Mouse (Mus musculus) embryonic fibroblast, embryonic 13.5 days (primary cell): ENCODE measurements around the gene Gtf2f2.

Experiments used
- CTCF ChIP-seq: IDR thresholded peaks from 2 replicates; pipeline ENCODE4 v1.5.1; 2011; ENCODE audit warnings: mild to moderate bottlenecking, control low read depth, low read length, moderate library complexity, borderline replicate concordance; ENCODE audit not compliant: insufficient read depth
- POLR2A ChIP-seq: IDR thresholded peaks from 2 replicates; pipeline ENCODE4 v1.6.1; 2011; ENCODE audit warnings: low read depth, mild to moderate bottlenecking, control low read depth, low read length, moderate library complexity

DNA sequence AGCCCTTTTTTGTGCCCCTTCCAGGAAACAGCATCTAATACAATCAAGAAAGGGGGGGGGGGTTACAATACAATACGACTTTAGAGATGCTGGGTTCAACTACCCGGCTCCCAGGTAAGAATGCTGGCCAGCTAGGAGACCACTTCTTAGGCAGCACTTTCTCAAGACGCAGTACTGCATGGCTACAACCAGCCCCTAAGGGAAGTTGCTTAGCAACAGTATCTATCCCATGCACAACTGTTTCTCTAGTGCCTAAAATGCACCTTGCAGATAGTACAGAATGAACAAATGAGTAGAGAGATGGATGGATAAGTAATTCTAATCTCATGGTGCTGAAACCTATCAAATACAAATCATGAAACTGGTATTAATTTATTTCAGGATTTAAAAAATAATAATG is 63.0 kb downstream of the Gtf2f2 start:
- TF ChIP-seq POLR2A (no peak), CTCF (no peak)
